In genomic region chr5:90460619-90461018, GRCm38 (mm10) we compare ENCODE assay signal across 19 mouse cellular contexts. TPM values are rescaled to one million over a fixed set of nuclear protein-coding genes. Genes with fewer than 3 reads are reported as not detected.
DNase-seq lines count a peak whose midpoint lies in the region; ATAC-seq and TF ChIP-seq lines count a peak whose summit lies in the region.
"Had no signal": no experiment of that assay in that cellular context is flagged by ENCODE, and none has a peak within 500 bp of the region (broad histone marks: within the 10 kb centered on the region; RNA-seq: fewer than 3 reads in every experiment).

Gene Alb, plus strand, starts transcription at chr5:90460897.

- H3K27me3 ChIP-seq in heart, embryonic 10.5 days (ENCODE audit: insufficient read depth, poor library complexity, severe bottlenecking): no peaks in the 10 kb centered on the region
- H3K27me3 ChIP-seq in liver, adult 2 months (ENCODE audit: control insufficient read depth, insufficient read depth, low read length): no peaks in the 10 kb centered on the region
- H3K27me3 ChIP-seq in liver, embryonic 12.5 days (replicated peaks): no peaks in the 10 kb centered on the region
- no peaks in the 10 kb centered on the region for H3K27me3 ChIP-seq in stomach, embryonic 15.5 days (replicated peaks)
- H3K27me3 ChIP-seq: embryonic facial prominence, embryonic 13.5 days; hindbrain, embryonic 15.5 days had no signal

- no peaks in the 10 kb centered on the region for H3K36me3 ChIP-seq in heart, embryonic 10.5 days
- H3K36me3 ChIP-seq in liver, adult 2 months (ENCODE audit: control insufficient read depth, insufficient read depth, low read length): peaks cover 39% of the 10 kb centered on the region
- no peaks in the 10 kb centered on the region for H3K36me3 ChIP-seq in liver, embryonic 12.5 days
- H3K36me3 ChIP-seq in stomach, embryonic 15.5 days: no peaks in the 10 kb centered on the region
- H3K36me3 ChIP-seq: embryonic facial prominence, embryonic 13.5 days; G1E; hindbrain, embryonic 15.5 days; midbrain, embryonic 10.5 days; neural tube, embryonic 13.5 days had no signal

- H3K4me2 ChIP-seq in liver, embryonic 12.5 days: peak within 1 kb of the TSS; percentile 6; the same call in 1 of the 2 replicates
- no peak within 1 kb of the TSS for H3K4me2 ChIP-seq in stomach, embryonic 15.5 days
- H3K4me2 ChIP-seq: embryonic facial prominence, embryonic 13.5 days; hindbrain, embryonic 15.5 days; neural tube, embryonic 13.5 days had no signal

- TF ChIP-seq POLR2A in liver, adult 2 months (IDR thresholded peaks at IDR 0.05; ENCODE audit: extremely low read depth, insufficient read depth, low read length): peak; percentile 86; the same call in 1 of the 2 replicates

- no peak for TF ChIP-seq CTCF in liver, adult 2 months (IDR thresholded peaks at IDR 0.05; ENCODE audit: low read depth, low read length)

- no peak within 1 kb of the TSS for H3K4me3 ChIP-seq in heart, embryonic 10.5 days
- H3K4me3 ChIP-seq in liver, adult 2 months (ENCODE audit: insufficient read depth, low read depth, low read length): peak within 1 kb of the TSS; percentile 99
- peak within 1 kb of the TSS; percentile 32 for H3K4me3 ChIP-seq in liver, embryonic 12.5 days
- no peak within 1 kb of the TSS for H3K4me3 ChIP-seq in stomach, embryonic 15.5 days (replicated peaks)
- H3K4me3 ChIP-seq: embryonic facial prominence, embryonic 13.5 days; hindbrain, embryonic 15.5 days; midbrain, embryonic 10.5 days; neural tube, embryonic 13.5 days had no signal

- H3K4me1 ChIP-seq in heart, embryonic 10.5 days: no peaks in the 10 kb centered on the region
- H3K4me1 ChIP-seq in liver, adult 2 months (ENCODE audit: control insufficient read depth, insufficient read depth, low read length): peaks cover 8% of the 10 kb centered on the region; the same call in 1 of the 2 replicates
- no peaks in the 10 kb centered on the region for H3K4me1 ChIP-seq in liver, embryonic 12.5 days
- H3K4me1 ChIP-seq in stomach, embryonic 15.5 days: no peaks in the 10 kb centered on the region
- H3K4me1 ChIP-seq: embryonic facial prominence, embryonic 13.5 days; hindbrain, embryonic 15.5 days; midbrain, embryonic 10.5 days; neural tube, embryonic 13.5 days had no signal

- H3K79me2 ChIP-seq in liver, adult 2 months (ENCODE audit: control insufficient read depth, insufficient read depth, low read length): peaks cover 7% of the 10 kb centered on the region; the same call in 1 of the 2 replicates

- H3K9ac ChIP-seq in liver, adult 2 months (ENCODE audit: low read depth, low read length): peak within 1 kb of the TSS; percentile 99
- no peak within 1 kb of the TSS for H3K9ac ChIP-seq in liver, embryonic 12.5 days
- no peak within 1 kb of the TSS for H3K9ac ChIP-seq in stomach, embryonic 15.5 days
- H3K9ac ChIP-seq: embryonic facial prominence, embryonic 13.5 days; hindbrain, embryonic 15.5 days; neural tube, embryonic 13.5 days had no signal

- 0 out of 2 replicates have a peak, but pooled peaks have one; percentile 56 for ATAC-seq in liver, embryonic 12.5 days
- no peak for ATAC-seq in stomach, embryonic 15.5 days (ENCODE audit: insufficient read depth, low FRiP score, low read depth)

- no peak within 1 kb of the TSS for H3K27ac ChIP-seq in heart, embryonic 10.5 days
- peak within 1 kb of the TSS; percentile 90 for H3K27ac ChIP-seq in liver, adult 2 months (replicated peaks; ENCODE audit: insufficient read depth, low read depth, low read length)
- H3K27ac ChIP-seq in liver, embryonic 12.5 days: 0 out of 2 replicates have a peak within 1 kb of the TSS, but pooled peaks have one; percentile 62
- no peak within 1 kb of the TSS for H3K27ac ChIP-seq in stomach, embryonic 15.5 days
- H3K27ac ChIP-seq: embryonic facial prominence, embryonic 13.5 days; hindbrain, embryonic 15.5 days; midbrain, embryonic 10.5 days; neural tube, embryonic 13.5 days had no signal

- no peaks in the 10 kb centered on the region for H3K9me3 ChIP-seq in heart, embryonic 10.5 days
- H3K9me3 ChIP-seq in liver, embryonic 12.5 days (replicated peaks): no peaks in the 10 kb centered on the region
- no peaks in the 10 kb centered on the region for H3K9me3 ChIP-seq in stomach, embryonic 15.5 days
- H3K9me3 ChIP-seq: embryonic facial prominence, embryonic 13.5 days; G1E; hindbrain, embryonic 15.5 days; midbrain, embryonic 10.5 days; neural tube, embryonic 13.5 days had no signal

- no peak for DNase-seq in heart, embryonic 10.5 days (ENCODE audit: low spot score)
- DNase-seq in heart, adult 11 months: no peak
- peak; percentile 98 for DNase-seq in liver, adult 2 months (ENCODE audit: extremely low read depth, low read depth, low spot score)
- no peak for DNase-seq in liver
- DNase-seq in cerebellum, adult 11-12 months: no peak
- DNase-seq: cerebellum, adult 18-20 months; heart, postnatal 10 days; layer of hippocampus, adult 9-11 months; thymus, adult 18-20 months had no signal

- 88% methylated on average over 8 of the region's 8 CpGs for WGBS in heart, embryonic 10.5 days
- 16% methylated on average over 8 of the region's 8 CpGs for WGBS in liver, adult 2 months
- WGBS in liver, embryonic 12.5 days (ENCODE audit: insufficient replicate concordance): 75% methylated on average over 8 of the region's 8 CpGs
- 74% methylated on average over 8 of the region's 8 CpGs for WGBS in stomach, embryonic 15.5 days

RNA-seq across cellular contexts. Expression of gene Alb, which starts in this region (rescaled TPM):
- polyA plus RNA-seq in heart, embryonic 10.5 days (2016; fragmentation: Nextera tagmentation; extraction: Ambion mirVana): 1.2 and 25.7 TPM in 2 replicates
- 64,755 and 74,209 TPM in 2 replicates for total RNA-seq in liver, adult 2 months (2014; rRNA removed)
- 38,500 and 40,596 TPM in 2 replicates for polyA plus RNA-seq in liver, adult 2 months (2012; rRNA removed)
- polyA plus RNA-seq in liver, embryonic 12.5 days (2016; fragmentation: Nextera tagmentation; extraction: Ambion mirVana): 1,037 and 1,058 TPM in 2 replicates
- 83.4 and 276 TPM in 2 replicates for polyA plus RNA-seq in stomach, embryonic 15.5 days (2015; fragmentation: Nextera tagmentation; extraction: Ambion mirVana)
- total RNA-seq: common myeloid progenitor, adult 5-6 weeks; G1E; monocyte, adult 5-6 weeks had no signal
- polyA plus RNA-seq: forebrain, embryonic 11.5 days; G1E; midbrain, embryonic 10.5 days had no signal

Comparison
In these comparisons a context has a peak if more than half of its experiments do, and no peak if none do; other contexts are left out.
1. RNA of gene Alb (polyA plus RNA-seq): 38,500 to 40,596 TPM in liver, adult 2 months; 1,037 to 1,058 TPM in liver, embryonic 12.5 days, 83.4 to 276 TPM in stomach, embryonic 15.5 days and 1.2 to 25.7 TPM in heart, embryonic 10.5 days; every median in the first group is over 10 times any median in the second.
2. H3K27ac ChIP-seq: peak in liver, adult 2 months (single experiment) and liver, embryonic 12.5 days (single experiment); none in heart, embryonic 10.5 days (single experiment) and stomach, embryonic 15.5 days (single experiment).
3. H3K4me3 ChIP-seq: peak in liver, adult 2 months (single experiment) and liver, embryonic 12.5 days (single experiment); none in heart, embryonic 10.5 days (single experiment) and stomach, embryonic 15.5 days (single experiment).